Mouse (Mus musculus) midbrain, postnatal 0 days (tissue): ENCODE results near the gene Naa20. TPM values are rescaled to one million over a fixed set of nuclear protein-coding genes. Genes with fewer than 3 reads are reported as not detected.
"Not testable (repeated sequence)": the region's sequence is repeated elsewhere in the genome, so short reads cannot be mapped to it uniquely, and the experiment has no call there.

Experiments used
- ATAC-seq: fragments of 200-750 bp; cut with Nextera tagmentation; 2 replicates; pipeline ENCODE4 v1.8.0; 2017; ENCODE audit warnings: moderate number of reproducible peaks, mild to moderate bottlenecking, moderate TSS enrichment, moderate library complexity; ENCODE audit not compliant: low FRiP score
- DNase-seq: peaks from one replicate; pipeline ENCODE4 v3.0.0-alpha.2; 2015; ENCODE audit warnings: low spot score
- H3K27ac ChIP-seq: fragments of 300-500 bp; sonication (generic); 2 replicates; pipeline ENCODE4 v1.5.1; 2014; ENCODE audit warnings: low read depth, mild to moderate bottlenecking, low read length, mixed read lengths
- H3K27me3 ChIP-seq: fragments of 300-500 bp; sonication (generic); 2 replicates; pipeline ENCODE4 v1.6.1; 2014; ENCODE audit warnings: low read length, control low read depth, mixed read lengths; ENCODE audit not compliant: insufficient read depth
- H3K36me3 ChIP-seq: fragments of 300-500 bp; sonication (generic); 2 replicates; pipeline ENCODE4 v1.6.1; 2014; ENCODE audit warnings: low read length, control low read depth, mixed read lengths; ENCODE audit not compliant: insufficient read depth
- H3K4me1 ChIP-seq: fragments of 300-500 bp; sonication (generic); 2 replicates; pipeline ENCODE4 v1.6.1; 2014; ENCODE audit warnings: mild to moderate bottlenecking, control low read depth, antibody characterized with exemption, low read length, mixed read lengths; ENCODE audit not compliant: insufficient read depth
- H3K4me2 ChIP-seq: fragments of 300-500 bp; sonication (generic); 2 replicates; pipeline ENCODE4 v1.6.1; 2014; ENCODE audit warnings: low read depth, mild to moderate bottlenecking, low read length, mixed read lengths; ENCODE audit not compliant: poor library complexity, severe bottlenecking
- H3K4me3 ChIP-seq: fragments of 300-500 bp; sonication (generic); 2 replicates; pipeline ENCODE4 v1.5.1; 2014; ENCODE audit warnings: low read depth, mild to moderate bottlenecking, low read length, moderate library complexity
- H3K9ac ChIP-seq: fragments of 300-500 bp; sonication (generic); replicated peaks from 2 replicates; pipeline ENCODE4 v1.6.1; 2014; ENCODE audit warnings: mild to moderate bottlenecking, low read length, moderate library complexity, mixed read lengths; ENCODE audit not compliant: poor library complexity, severe bottlenecking
- H3K9me3 ChIP-seq: fragments of 300-500 bp; sonication (generic); 2 replicates; pipeline ENCODE4 v1.6.1; 2016; ENCODE audit warnings: low read length, control low read depth
- CTCF ChIP-seq: IDR thresholded peaks from 2 replicates; pipeline ENCODE4 v1.5.1; 2016; ENCODE audit warnings: antibody characterized with exemption, mild to moderate bottlenecking
- WGBS: fragments of 180-500 bp; shearing (Covaris S2); extraction: QIAGEN DNeasy Blood & Tissue Kit; methylation state at CpG from one replicate; pipeline ENCODE4 v1.1.7; 2014; 5-methylcytosine and 5-hydroxymethylcytosine counted together
- polyA plus RNA-seq: library from polyadenylated mRNA; unstranded; fragments of >200 nt; fragmentation: Nextera tagmentation; extraction: Ambion mirVana; gene quantifications from 2 replicates; pipeline ENCODE4 v1.2.1, GENCODE M21; 2015
- total RNA-seq: library from RNA; depleted of rRNA; stranded (reverse); fragments of >200 nt; gene quantifications from 2 replicates; pipeline ENCODE4 v1.2.3, GENCODE M21; 2014

Gene Naa20
- total and polyA plus RNA-seq, 2 experiments from 2014 or later = 106 to 153 TPM

GRCm38 (mm10) chr2:145888766-145889480 is 13.0 kb upstream of the Naa20 start:
- Histone ChIP-seq H3K4me1 (no peaks in the 10 kb centered on the region), H3K27ac (no peak overlapping the region), H3K4me2 (no peak overlapping the region), H3K9me3 (no peaks in the 10 kb centered on the region), H3K9ac (no peak overlapping the region), H3K27me3 (no peaks in the 10 kb centered on the region), H3K36me3 (peaks cover 6% of the 10 kb centered on the region), H3K4me3 (no peak overlapping the region)
- DNase-seq (no peak), ATAC-seq (no peak)
- TF ChIP-seq CTCF = no peak
- 76% methylated on average over 6 of the region's 6 CpGs for WGBS

- Histone ChIP-seq H3K9ac (no peak overlapping the region), H3K36me3 (peaks cover 6% of the 10 kb centered on the region), H3K27ac (no peak overlapping the region), H3K9me3 (no peaks in the 10 kb centered on the region), H3K4me3 (no peak overlapping the region), H3K4me2 (no peak overlapping the region), H3K4me1 (no peaks in the 10 kb centered on the region), H3K27me3 (no peaks in the 10 kb centered on the region)
- no peak for TF ChIP-seq CTCF
- 84% methylated on average over 2 of the region's 2 CpGs for WGBS
- DNase-seq (no peak), ATAC-seq (no peak)
These were observed 11.3 kb upstream of the Naa20 start for GRCm38 (mm10) chr2:145890571-145890970.

- no peak overlapping the region for H3K4me2 ChIP-seq
- no peaks in the 10 kb centered on the region for H3K4me1 ChIP-seq
- no peaks in the 10 kb centered on the region for H3K36me3 ChIP-seq
- ATAC-seq = no peak
- TF ChIP-seq CTCF = no peak
- no peak overlapping the region for H3K27ac ChIP-seq
- no peak for DNase-seq
- no peak overlapping the region for H3K4me3 ChIP-seq
- no peak overlapping the region for H3K9ac ChIP-seq
- WGBS = 100% methylated on average over 6 of the region's 6 CpGs
- no peaks in the 10 kb centered on the region for H3K9me3 ChIP-seq
- H3K27me3 ChIP-seq = no peaks in the 10 kb centered on the region
These were observed 8.1 kb upstream of the Naa20 start for GRCm38 (mm10) chr2:145893756-145894155.

- H3K4me1 ChIP-seq = no peaks in the 10 kb centered on the region
- no peaks in the 10 kb centered on the region for H3K27me3 ChIP-seq
- H3K36me3 ChIP-seq = no peaks in the 10 kb centered on the region
- ATAC-seq (no peak), DNase-seq (no peak)
- no peak for TF ChIP-seq CTCF
- no peak overlapping the region for H3K4me2 ChIP-seq
- no peak overlapping the region for H3K9ac ChIP-seq
- H3K27ac ChIP-seq = no peak overlapping the region
- WGBS = 80% methylated on average over 9 of the region's 9 CpGs
- no peaks in the 10 kb centered on the region for H3K9me3 ChIP-seq
- no peak overlapping the region for H3K4me3 ChIP-seq
These were observed 3.8 kb upstream of the Naa20 start for GRCm38 (mm10) chr2:145898106-145898505.

GRCm38 (mm10) chr2:145900318-145900717 is 1.6 kb upstream of the Naa20 start:
- not testable (repeated sequence) for ATAC-seq, H3K9me3 ChIP-seq
- WGBS = 85% methylated on average over 7 of the region's 8 CpGs

GRCm38 (mm10) chr2:145903061-145903901 is 1.4 kb downstream of the Naa20 start:
- Histone ChIP-seq H3K9me3 (no peaks in the 10 kb centered on the region), H3K4me3 (peak overlapping the region; percentile 95)
- WGBS = under 1% methylated on average over 65 of the region's 68 CpGs

More at GRCm38 (mm10) chr2:145900318-145900717, 1.6 kb upstream of the Naa20 start:
- not testable (repeated sequence) for H3K36me3 ChIP-seq, DNase-seq, H3K4me3 ChIP-seq, H3K27me3 ChIP-seq, H3K4me2 ChIP-seq, H3K4me1 ChIP-seq, H3K27ac ChIP-seq, H3K9ac ChIP-seq

More at GRCm38 (mm10) chr2:145903061-145903901, 1.4 kb downstream of the Naa20 start:
- DNase-seq = peak; percentile 96
- peak overlapping the region; percentile 69 for H3K4me2 ChIP-seq
- no peaks in the 10 kb centered on the region for H3K36me3 ChIP-seq
- peak overlapping the region; percentile 92 for H3K9ac ChIP-seq
- no peaks in the 10 kb centered on the region for H3K27me3 ChIP-seq
- ATAC-seq = peak; percentile 96
- peak overlapping the region; percentile 78 for H3K27ac ChIP-seq
- TF ChIP-seq CTCF = peak; percentile 80
- peaks cover 10% of the 10 kb centered on the region for H3K4me1 ChIP-seq
